Mouse (Mus musculus) liver, adult 2 months (tissue): Measurements from ENCODE around the gene Lsmem1. TPM values are rescaled to one million over a fixed set of nuclear protein-coding genes. Genes with fewer than 3 reads are reported as not detected.
A peak's percentile ranks its signal among the peaks of the same experiment; 100 is the strongest.

Source experiments
- DNase-seq: peaks from one replicate; pipeline ENCODE4 v3.0.0-alpha.2; 2011; ENCODE audit warnings: low read depth, low spot score; ENCODE audit errors: extremely low read depth
- H3K27ac ChIP-seq: fragments of 200-500 bp; replicated peaks from 2 replicates; pipeline ENCODE4 v1.5.1; 2012; ENCODE audit warnings: low read depth, mild to moderate bottlenecking, control low read depth, inconsistent platforms, low read length; ENCODE audit not compliant: insufficient read depth
- H3K27me3 ChIP-seq: fragments of 200-500 bp; 2 replicates; pipeline ENCODE4 v1.6.1; 2012; ENCODE audit warnings: mild to moderate bottlenecking, moderate library complexity, low read length, inconsistent platforms; ENCODE audit not compliant: control insufficient read depth, insufficient read depth
- H3K36me3 ChIP-seq: fragments of 200-500 bp; 2 replicates; pipeline ENCODE4 v1.6.1; 2012; ENCODE audit warnings: low read length, inconsistent platforms; ENCODE audit not compliant: control insufficient read depth, insufficient read depth
- H3K4me1 ChIP-seq: fragments of 200-500 bp; 2 replicates; pipeline ENCODE4 v1.6.1; 2011; ENCODE audit warnings: low read length; ENCODE audit not compliant: control insufficient read depth, insufficient read depth
- H3K4me3 ChIP-seq: fragments of 200-500 bp; 2 replicates; pipeline ENCODE4 v1.5.1; 2011; ENCODE audit warnings: low read depth, mild to moderate bottlenecking, control low read depth, low read length, moderate library complexity; ENCODE audit not compliant: insufficient read depth
- H3K79me2 ChIP-seq: fragments of 200-500 bp; 2 replicates; pipeline ENCODE4 v1.6.1; 2012; ENCODE audit warnings: inconsistent platforms, mild to moderate bottlenecking, low read length, moderate library complexity; ENCODE audit not compliant: control insufficient read depth, insufficient read depth
- H3K9ac ChIP-seq: fragments of 200-500 bp; 2 replicates; pipeline ENCODE4 v1.6.1; 2012; ENCODE audit warnings: low read depth, mild to moderate bottlenecking, control low read depth, inconsistent platforms, low read length
- CTCF ChIP-seq: fragments of 200-500 bp; IDR thresholded peaks from 2 replicates; pipeline ENCODE4 v1.5.1; 2011; ENCODE audit warnings: low read depth, low read length, control low read depth
- POLR2A ChIP-seq: fragments of 200-500 bp; IDR thresholded peaks from 2 replicates; pipeline ENCODE4 v1.6.1; 2011; ENCODE audit warnings: low read length, control low read depth; ENCODE audit not compliant: insufficient read depth; ENCODE audit errors: extremely low read depth
- WGBS: fragments of 180-500 bp; shearing (Covaris S2); methylation state at CpG from one replicate; pipeline ENCODE4 v1.1.7; 2018; 5-methylcytosine and 5-hydroxymethylcytosine counted together
- polyA plus RNA-seq: library from polyadenylated mRNA; depleted of rRNA; stranded (reverse); fragments of >200 nt; gene quantifications from 2 replicates; pipeline ENCODE4 v1.2.3, GENCODE M21; 2012
- total RNA-seq: library from RNA; depleted of rRNA; stranded (reverse); fragments of >200 nt; gene quantifications from 2 replicates; pipeline ENCODE4 v1.2.3, GENCODE M21; 2014

Lsmem1 gene
- total and polyA plus RNA-seq, 2 experiments = not detected

GRCm38 (mm10) chr12:40220001-40220570 is 20.8 kb upstream of the Lsmem1 start:
- TF ChIP-seq CTCF (no peak), POLR2A (no peak)
- Histone ChIP-seq H3K4me3 (peak overlapping the region; percentile 38; the same call in 1 of the 2 replicates), H3K79me2 (peaks cover 7% of the 10 kb centered on the region; the same call in 1 of the 2 replicates), H3K4me1 (peaks cover 13% of the 10 kb centered on the region), H3K36me3 (peaks cover 18% of the 10 kb centered on the region), H3K9ac (no peak overlapping the region), H3K27ac (0 out of 2 replicates have a peak overlapping the region, but pooled peaks have one; percentile 0), H3K27me3 (no peaks in the 10 kb centered on the region)
- WGBS = 5% methylated on average over 3 of the region's 3 CpGs
- peak; percentile 85 for DNase-seq

- Histone ChIP-seq H3K27me3 (no peaks in the 10 kb centered on the region), H3K36me3 (peaks cover 33% of the 10 kb centered on the region), H3K79me2 (peaks cover 7% of the 10 kb centered on the region; the same call in 1 of the 2 replicates), H3K4me1 (peaks cover 7% of the 10 kb centered on the region), H3K4me3 (no peak overlapping the region), H3K9ac (no peak overlapping the region), H3K27ac (no peak overlapping the region)
- DNase-seq = peak; percentile 60
- TF ChIP-seq POLR2A (no peak), CTCF (no peak)
- WGBS = 11% methylated on average over 2 of the region's 2 CpGs
These were observed 19.2 kb upstream of the Lsmem1 start for GRCm38 (mm10) chr12:40218430-40218945.

- peak overlapping the region; percentile 44; the same call in 1 of the 2 replicates for H3K27ac ChIP-seq
- H3K9ac ChIP-seq = no peak overlapping the region
- 34% methylated on average over 2 of the region's 2 CpGs for WGBS
- no peaks in the 10 kb centered on the region for H3K27me3 ChIP-seq
- H3K4me1 ChIP-seq = peaks cover 7% of the 10 kb centered on the region
- H3K4me3 ChIP-seq = no peak overlapping the region
- TF ChIP-seq POLR2A (no peak), CTCF (no peak)
- peaks cover 7% of the 10 kb centered on the region; the same call in 1 of the 2 replicates for H3K79me2 ChIP-seq
- peaks cover 38% of the 10 kb centered on the region for H3K36me3 ChIP-seq
- peak; percentile 61 for DNase-seq
These were observed 18.5 kb upstream of the Lsmem1 start for GRCm38 (mm10) chr12:40217776-40218175.

- H3K27ac ChIP-seq = no peak overlapping the region
- no peak overlapping the region for H3K4me3 ChIP-seq
- H3K79me2 ChIP-seq = peaks cover 3% of the 10 kb centered on the region; the same call in 1 of the 2 replicates
- TF ChIP-seq POLR2A (no peak), CTCF (no peak)
- no peak for DNase-seq
- 91% methylated on average over 15 of the region's 15 CpGs for WGBS
- H3K27me3 ChIP-seq = no peaks in the 10 kb centered on the region
- H3K36me3 ChIP-seq = peaks cover 60% of the 10 kb centered on the region
- H3K9ac ChIP-seq = no peak overlapping the region
- H3K4me1 ChIP-seq = peaks cover 7% of the 10 kb centered on the region
These were observed 15.9 kb upstream of the Lsmem1 start for GRCm38 (mm10) chr12:40214888-40215876.

- WGBS = 94% methylated on average over 3 of the region's 3 CpGs
- no peak overlapping the region for H3K4me3 ChIP-seq
- no peaks in the 10 kb centered on the region for H3K79me2 ChIP-seq
- H3K9ac ChIP-seq = no peak overlapping the region
- no peak overlapping the region for H3K27ac ChIP-seq
- H3K4me1 ChIP-seq = no peaks in the 10 kb centered on the region
- peaks cover 79% of the 10 kb centered on the region for H3K36me3 ChIP-seq
- no peak for TF ChIP-seq POLR2A
- no peak for TF ChIP-seq CTCF
- DNase-seq = no peak
- no peaks in the 10 kb centered on the region for H3K27me3 ChIP-seq
These were observed 9.8 kb upstream of the Lsmem1 start for GRCm38 (mm10) chr12:40209049-40209448.
